Mouse (Mus musculus): Measurements from ENCODE around the gene Spryd3. TPM values are rescaled to one million over a fixed set of nuclear protein-coding genes. Genes with fewer than 3 reads are reported as not detected.

Spryd3 gene
- total and polyA plus RNA-seq, 2 experiments from 2014 or later = 16.0 to 22.8 TPM

- Histone ChIP-seq H3K4me2 (ENCODE audit: low read depth, low read length) (peak overlapping the region; percentile 77), H3K4me1 (ENCODE audit: control insufficient read depth, insufficient read depth) (peaks cover 40% of the 10 kb centered on the region), H3K27me3 (ENCODE audit: control insufficient read depth, insufficient read depth, low read length) (no peaks in the 10 kb centered on the region), H3K27ac (ENCODE audit: low read depth) (peak overlapping the region; percentile 99), H3K4me3 (ENCODE audit: low read depth, low read length) (peak overlapping the region; percentile 56), H3K9me3 (replicated peaks; ENCODE audit: control insufficient read depth, low read length) (no peaks in the 10 kb centered on the region), H3K9ac (replicated peaks; ENCODE audit: low read depth, low read length) (peak overlapping the region; percentile 68), H3K36me3 (replicated peaks; ENCODE audit: control insufficient read depth, insufficient read depth, low read length) (peaks cover 25% of the 10 kb centered on the region)
- 16% methylated on average over 8 of the region's 8 CpGs for whole genome bisulfite sequencing
- no peak for ATAC-seq (ENCODE audit: insufficient read depth, low read depth)
- TF ChIP-seq CTCF (IDR thresholded peaks at IDR 0.05; ENCODE audit: low read depth) = no peak
- TF ChIP-seq EP300 (IDR thresholded peaks at IDR 0.05; ENCODE audit: low read depth) = no peak
- no peak for DNase-seq (ENCODE audit: low spot score)
Observed at GRCm38 (mm10) chr15:102099771-102100160, 36.3 kb downstream of the Spryd3 start.

DNA sequence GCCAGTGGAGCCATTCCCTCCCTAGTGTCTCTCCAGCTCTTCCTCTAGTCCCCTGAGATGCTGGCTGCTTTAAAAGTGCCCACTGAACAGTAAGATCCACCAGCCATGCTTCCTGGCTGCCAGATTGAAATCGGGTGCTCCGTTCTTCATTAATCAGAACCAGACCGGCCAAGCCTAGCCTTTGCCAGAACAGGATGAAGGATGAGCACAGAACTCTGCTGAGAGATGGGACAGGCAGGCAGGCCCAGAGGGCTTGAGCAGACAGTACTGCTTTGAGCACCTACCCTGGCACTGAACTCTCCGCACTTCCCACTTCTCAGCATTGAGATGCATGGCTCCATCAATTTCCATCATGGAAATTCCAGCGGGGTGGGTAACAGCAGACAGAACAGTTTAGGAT lies 36.8 kb downstream of the Spryd3 start:
- ATAC-seq (ENCODE audit: insufficient read depth, low read depth) (no peak), DNase-seq (ENCODE audit: low spot score) (no peak)
- 0 out of 2 replicates have a peak overlapping the region, but pooled peaks have one; percentile 13 for H3K27ac ChIP-seq (ENCODE audit: low read depth)
- H3K4me1 ChIP-seq (ENCODE audit: control insufficient read depth, insufficient read depth) = peaks cover 35% of the 10 kb centered on the region
- H3K9ac ChIP-seq (replicated peaks; ENCODE audit: low read depth, low read length) = no peak overlapping the region
- no peaks in the 10 kb centered on the region for H3K27me3 ChIP-seq (ENCODE audit: control insufficient read depth, insufficient read depth, low read length)
- 53% methylated on average over 5 of the region's 5 CpGs for WGBS
- H3K36me3 ChIP-seq (replicated peaks; ENCODE audit: control insufficient read depth, insufficient read depth, low read length) = peaks cover 30% of the 10 kb centered on the region
- H3K9me3 ChIP-seq (replicated peaks; ENCODE audit: control insufficient read depth, low read length) = no peaks in the 10 kb centered on the region
- TF ChIP-seq CTCF (IDR thresholded peaks at IDR 0.05; ENCODE audit: low read depth) (no peak), EP300 (IDR thresholded peaks at IDR 0.05; ENCODE audit: low read depth) (no peak)
- no peak overlapping the region for H3K4me3 ChIP-seq (ENCODE audit: low read depth, low read length)
- H3K4me2 ChIP-seq (ENCODE audit: low read depth, low read length) = peak overlapping the region; percentile 77; the same call in 1 of the 2 replicates

DNA sequence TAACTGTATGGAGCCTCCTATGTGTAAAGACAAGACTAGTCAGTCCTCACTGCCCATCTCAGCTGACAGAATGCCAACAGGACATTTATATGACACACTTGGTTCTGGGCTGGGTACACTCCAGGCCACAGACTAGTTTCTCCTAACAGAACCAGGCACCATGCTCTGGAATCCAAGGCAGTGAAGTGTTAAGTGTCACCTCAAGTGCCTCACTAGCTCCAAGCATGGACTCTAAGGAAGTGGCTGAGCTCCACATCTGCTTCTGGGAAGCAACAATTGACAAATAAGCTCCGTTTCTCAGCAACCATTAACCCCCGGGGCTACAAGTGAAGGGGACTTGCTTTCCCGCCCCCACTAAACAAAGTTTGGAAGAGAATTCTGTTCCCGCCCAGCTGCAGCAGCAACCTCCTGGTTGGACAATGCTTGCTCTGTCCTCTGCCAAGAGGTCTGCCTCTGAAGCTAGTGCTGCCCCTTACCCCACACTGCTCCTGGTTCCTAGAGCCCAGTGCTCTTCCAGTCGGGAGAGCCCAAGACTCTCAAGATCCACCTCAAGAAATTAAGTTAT lies 38.0 kb downstream of the Spryd3 start:
- H3K9ac ChIP-seq (replicated peaks; ENCODE audit: low read depth, low read length) = no peak overlapping the region
- peak overlapping the region; percentile 77; the same call in 1 of the 2 replicates for H3K4me2 ChIP-seq (ENCODE audit: low read depth, low read length)
- peaks cover 29% of the 10 kb centered on the region for H3K4me1 ChIP-seq (ENCODE audit: control insufficient read depth, insufficient read depth)
- WGBS = 40% methylated on average over 5 of the region's 5 CpGs
- TF ChIP-seq EP300 (IDR thresholded peaks at IDR 0.05; ENCODE audit: low read depth) = no peak
- no peak for TF ChIP-seq CTCF (IDR thresholded peaks at IDR 0.05; ENCODE audit: low read depth)
- H3K27ac ChIP-seq (ENCODE audit: low read depth) = peak overlapping the region; percentile 56
- ATAC-seq (ENCODE audit: insufficient read depth, low read depth) (no peak), DNase-seq (ENCODE audit: low spot score) (no peak)
- H3K27me3 ChIP-seq (ENCODE audit: control insufficient read depth, insufficient read depth, low read length) = no peaks in the 10 kb centered on the region
- H3K4me3 ChIP-seq (ENCODE audit: low read depth, low read length) = no peak overlapping the region
- H3K9me3 ChIP-seq (replicated peaks; ENCODE audit: control insufficient read depth, low read length) = no peaks in the 10 kb centered on the region
- H3K36me3 ChIP-seq (replicated peaks; ENCODE audit: control insufficient read depth, insufficient read depth, low read length) = peaks cover 42% of the 10 kb centered on the region

GRCm38 (mm10) chr15:102097147-102097915 lies 38.7 kb downstream of the Spryd3 start:
- Histone ChIP-seq H3K4me1 (ENCODE audit: control insufficient read depth, insufficient read depth) (peaks cover 22% of the 10 kb centered on the region), H3K9me3 (replicated peaks; ENCODE audit: control insufficient read depth, low read length) (no peaks in the 10 kb centered on the region), H3K4me2 (ENCODE audit: low read depth, low read length) (no peak overlapping the region), H3K9ac (replicated peaks; ENCODE audit: low read depth, low read length) (no peak overlapping the region), H3K27ac (ENCODE audit: low read depth) (0 out of 2 replicates have a peak overlapping the region, but pooled peaks have one; percentile 56), H3K36me3 (replicated peaks; ENCODE audit: control insufficient read depth, insufficient read depth, low read length) (peaks cover 49% of the 10 kb centered on the region), H3K4me3 (ENCODE audit: low read depth, low read length) (no peak overlapping the region), H3K27me3 (ENCODE audit: control insufficient read depth, insufficient read depth, low read length) (no peaks in the 10 kb centered on the region)
- TF ChIP-seq CTCF (IDR thresholded peaks at IDR 0.05; ENCODE audit: low read depth) = no peak
- TF ChIP-seq EP300 (IDR thresholded peaks at IDR 0.05; ENCODE audit: low read depth) = no peak
- no peak for ATAC-seq (ENCODE audit: insufficient read depth, low read depth)
- WGBS = 68% methylated on average over 8 of the region's 8 CpGs
- DNase-seq (ENCODE audit: low spot score) = no peak

DNA sequence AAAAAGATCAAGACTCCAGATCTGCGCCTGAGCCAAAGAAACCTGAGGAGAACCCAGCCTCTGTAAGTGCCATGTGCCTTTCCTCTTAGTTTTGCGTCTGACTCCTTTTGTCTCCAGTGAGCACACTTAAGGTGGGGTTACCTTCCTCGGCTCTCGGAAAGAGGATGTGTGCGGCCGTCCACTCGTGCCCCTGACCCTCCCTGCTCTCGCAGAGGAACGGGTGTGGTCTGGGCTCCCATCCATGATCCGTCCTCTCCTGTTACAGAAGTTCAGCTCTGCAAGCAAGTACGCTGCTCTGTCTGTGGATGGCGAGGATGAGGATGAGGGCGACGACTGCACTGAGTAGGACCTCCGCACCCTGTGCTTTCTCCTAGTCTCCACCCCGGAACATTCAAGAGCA lies 41.0 kb downstream of the Spryd3 start:
- H3K27me3 ChIP-seq (ENCODE audit: control insufficient read depth, insufficient read depth, low read length) = no peaks in the 10 kb centered on the region
- 0 out of 2 replicates have a peak, but pooled peaks cover 3% of the 10 kb centered on the region for H3K4me1 ChIP-seq (ENCODE audit: control insufficient read depth, insufficient read depth)
- H3K9me3 ChIP-seq (replicated peaks; ENCODE audit: control insufficient read depth, low read length) = no peaks in the 10 kb centered on the region
- no peak overlapping the region for H3K4me3 ChIP-seq (ENCODE audit: low read depth, low read length)
- no peak for ATAC-seq (ENCODE audit: insufficient read depth, low read depth)
- H3K9ac ChIP-seq (replicated peaks; ENCODE audit: low read depth, low read length) = no peak overlapping the region
- H3K27ac ChIP-seq (ENCODE audit: low read depth) = no peak overlapping the region
- H3K36me3 ChIP-seq (replicated peaks; ENCODE audit: control insufficient read depth, insufficient read depth, low read length) = peaks cover 72% of the 10 kb centered on the region
- TF ChIP-seq CTCF (IDR thresholded peaks at IDR 0.05; ENCODE audit: low read depth) = no peak
- TF ChIP-seq EP300 (IDR thresholded peaks at IDR 0.05; ENCODE audit: low read depth) = no peak
- H3K4me2 ChIP-seq (ENCODE audit: low read depth, low read length) = no peak overlapping the region
- WGBS = 76% methylated on average over 16 of the region's 16 CpGs
- no peak for DNase-seq (ENCODE audit: low spot score)

All from heart, postnatal 0 days (tissue).